Mouse (Mus musculus) olfactory bulb, adult 2 months (tissue): ENCODE data around the gene Bdh1. TPM values are rescaled to one million over a fixed set of nuclear protein-coding genes. Genes with fewer than 3 reads are reported as not detected.

Experiments
- H3K27ac ChIP-seq: fragments of 200-500 bp; 2 replicates; pipeline ENCODE4 v1.5.1; 2012; ENCODE audit warnings: low read depth, low read length; ENCODE audit not compliant: insufficient read depth
- H3K4me1 ChIP-seq: fragments of 200-500 bp; 2 replicates; pipeline ENCODE4 v1.6.1; 2012; ENCODE audit warnings: low read length; ENCODE audit not compliant: control insufficient read depth, insufficient read depth
- H3K4me3 ChIP-seq: fragments of 200-500 bp; 2 replicates; pipeline ENCODE4 v1.5.1; 2012; ENCODE audit warnings: mild to moderate bottlenecking, low read depth, low read length, moderate library complexity; ENCODE audit not compliant: insufficient read depth
- CTCF ChIP-seq: fragments of 200-500 bp; IDR thresholded peaks from 2 replicates; pipeline ENCODE4 v1.5.1; 2012; ENCODE audit warnings: low read depth, mild to moderate bottlenecking, low read length, moderate library complexity; ENCODE audit not compliant: insufficient read depth
- POLR2A ChIP-seq: fragments of 200-500 bp; IDR thresholded peaks from 2 replicates; pipeline ENCODE4 v1.6.1; 2012; ENCODE audit warnings: mild to moderate bottlenecking, low read depth, low read length, moderate library complexity; ENCODE audit not compliant: insufficient read depth
- WGBS: fragments of 180-500 bp; shearing (Covaris S2); methylation state at CpG from one replicate; pipeline ENCODE4 v1.1.7; 2018; 5-methylcytosine and 5-hydroxymethylcytosine counted together
- polyA plus RNA-seq: library from polyadenylated mRNA; stranded (reverse); fragments of >200 nt; gene quantifications from 2 replicates; pipeline ENCODE4 v1.2.4, GENCODE M21; 2012; ENCODE audit warnings: low replicate concordance; ENCODE audit not compliant: missing spikeins, insufficient read depth, insufficient read length

The Bdh1 gene
- polyA plus RNA-seq, 1 experiment = not detected

DNA sequence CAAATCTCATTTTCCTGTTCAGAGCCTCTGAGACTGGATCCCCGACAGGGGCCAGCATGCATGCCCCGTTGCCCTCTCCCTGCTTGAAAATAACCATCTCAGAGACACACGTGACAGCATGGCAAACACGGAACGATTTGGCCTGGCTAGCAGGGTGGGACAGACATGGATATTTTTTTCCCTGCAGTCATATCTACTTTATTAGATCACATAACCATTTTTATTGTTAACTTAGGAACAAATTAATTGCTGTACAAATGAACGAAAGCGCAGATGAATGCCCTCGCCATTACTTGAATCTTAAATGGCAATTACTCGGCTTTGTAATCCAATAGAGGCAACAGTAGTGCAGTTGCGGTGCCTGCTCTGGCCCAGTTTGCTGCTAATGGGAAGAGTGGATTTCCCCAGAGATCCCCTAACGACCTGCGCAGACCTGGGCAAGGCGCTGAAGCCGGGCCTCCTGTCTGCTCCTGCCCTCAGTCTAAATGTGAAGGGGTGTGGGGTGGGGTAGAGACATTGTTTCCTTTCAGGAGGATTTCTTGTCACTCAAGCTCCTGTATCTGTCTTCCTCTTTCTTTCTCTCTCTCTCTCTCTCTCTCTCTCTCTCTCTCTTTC is 79.8 kb downstream of the Bdh1 start:
- H3K4me1 ChIP-seq = peaks cover 12% of the 10 kb centered on the region
- WGBS = 72% methylated on average over 14 of the region's 14 CpGs
- TF ChIP-seq POLR2A (no peak), CTCF (no peak)
- H3K27ac ChIP-seq = no peak overlapping the region
- no peak overlapping the region for H3K4me3 ChIP-seq

- H3K4me3 ChIP-seq = no peak overlapping the region
- WGBS = 61% methylated on average over 10 of the region's 10 CpGs
- no peak overlapping the region for H3K27ac ChIP-seq
- no peak for TF ChIP-seq POLR2A
- no peak for TF ChIP-seq CTCF
- H3K4me1 ChIP-seq = peaks cover 17% of the 10 kb centered on the region
These were observed 84.8 kb downstream of the Bdh1 start for GRCm38 (mm10) chr16:31506665-31507456.

DNA sequence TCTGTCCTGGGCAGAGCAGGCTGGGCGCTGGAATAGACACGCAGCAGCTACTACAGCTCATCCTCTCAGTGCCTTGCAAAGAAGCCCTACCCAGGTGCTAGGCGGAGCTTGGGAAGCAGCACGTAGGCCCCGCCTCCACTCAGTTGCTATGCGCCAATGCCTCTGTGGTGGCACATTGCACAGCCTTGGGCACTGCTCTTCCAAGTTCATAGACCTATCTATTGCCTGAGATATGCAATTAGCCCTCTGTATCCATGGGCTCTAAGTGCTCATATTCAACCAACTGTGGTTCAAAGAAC is 85.3 kb downstream of the Bdh1 start:
- 65% methylated on average over 6 of the region's 6 CpGs for WGBS
- no peak for TF ChIP-seq POLR2A
- TF ChIP-seq CTCF = no peak
- peaks cover 17% of the 10 kb centered on the region for H3K4me1 ChIP-seq
- no peak overlapping the region for H3K27ac ChIP-seq
- no peak overlapping the region for H3K4me3 ChIP-seq

DNA sequence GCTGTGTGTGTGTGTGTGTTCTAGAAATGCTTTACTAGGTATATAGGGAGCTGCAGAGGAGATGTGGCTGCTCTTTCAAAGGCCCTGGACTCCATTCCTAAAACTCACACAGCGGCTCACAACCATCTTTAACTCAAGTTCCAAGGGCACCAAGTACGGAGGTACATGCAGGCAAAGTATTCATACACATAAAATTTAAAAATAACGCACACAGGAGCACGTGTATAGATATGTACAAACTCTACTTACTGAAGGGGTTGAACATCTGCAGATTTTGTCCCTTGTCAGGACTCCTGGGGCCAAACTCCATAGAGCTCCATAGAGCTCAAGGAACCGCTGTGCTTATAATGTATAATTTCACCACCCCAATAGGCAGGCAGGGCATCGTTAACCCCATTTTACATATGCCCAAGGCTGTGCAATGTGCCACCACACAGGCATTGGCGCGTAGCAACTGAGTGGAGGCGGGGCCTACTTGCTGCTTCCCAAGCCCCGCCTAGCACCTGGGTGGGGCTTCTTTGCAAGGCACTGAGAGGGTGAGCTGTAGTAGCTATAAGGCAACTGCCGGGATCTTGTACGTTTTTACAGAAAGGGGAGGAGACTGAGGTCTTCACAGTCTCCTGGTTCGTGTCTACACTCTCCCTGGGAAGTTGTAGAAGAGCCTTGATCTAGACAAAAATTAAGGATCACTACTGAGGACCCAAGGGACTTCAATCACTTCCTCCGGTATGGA is 85.9 kb downstream of the Bdh1 start:
- H3K4me1 ChIP-seq = peaks cover 17% of the 10 kb centered on the region
- no peak overlapping the region for H3K27ac ChIP-seq
- WGBS = 65% methylated on average over 14 of the region's 14 CpGs
- no peak for TF ChIP-seq CTCF
- TF ChIP-seq POLR2A = no peak
- H3K4me3 ChIP-seq = no peak overlapping the region

Other genes starting within 250 kb of the Bdh1 start
- not detected in 2 replicates for gene Acap2, start 221.0 kb upstream of the Bdh1 start, polyA plus RNA-seq
- not detected in 2 replicates for gene Ppp1r2, start 147.0 kb upstream of the Bdh1 start, polyA plus RNA-seq
- gene Apod, start 107.5 kb upstream of the Bdh1 start, polyA plus RNA-seq = 592 and 662 TPM in 2 replicates
- not detected in 2 replicates for gene Dlg1, start 241.2 kb downstream of the Bdh1 start, polyA plus RNA-seq